Mouse (Mus musculus) kidney, adult 9 months (tissue): ENCODE measurements around the gene Serpinb7.

Source experiments
- DNase-seq: peaks from one replicate; pipeline ENCODE4 v3.0.0; 2022

The Serpinb7 gene

GRCm38 (mm10) chr1:107496789-107497188, 97.3 kb downstream of the Serpinb7 start:
- DNase-seq = no peak

- DNase-seq = no peak
Observed at GRCm38 (mm10) chr1:107502025-107502424, 102.6 kb downstream of the Serpinb7 start.
